Mouse (Mus musculus): ENCODE data around the gene Spsb2.
A peak's percentile ranks its signal among the peaks of the same experiment; 100 is the strongest.
"Not testable (repeated sequence)": the region's sequence is repeated elsewhere in the genome, so short reads cannot be mapped to it uniquely, and the experiment has no call there.

Gene Spsb2

DNA sequence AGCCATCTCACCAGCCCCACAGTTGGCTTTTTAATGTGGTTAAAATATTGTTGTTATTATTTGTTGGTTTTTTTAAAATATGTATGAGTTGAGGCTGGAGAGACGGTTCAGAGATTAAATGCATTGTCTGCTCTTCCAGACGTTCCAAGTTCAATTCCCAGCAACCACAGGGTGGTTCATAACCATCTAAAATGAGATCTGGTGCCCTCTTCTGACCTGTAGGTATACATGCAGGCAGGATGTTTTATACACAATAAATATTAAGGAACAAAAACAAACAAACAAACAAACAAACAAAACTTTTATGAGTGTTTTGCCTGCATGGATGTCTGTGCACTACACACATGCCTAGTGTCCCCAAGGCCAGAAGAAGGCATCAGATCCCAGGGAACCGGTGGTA is 5.4 kb upstream of the Spsb2 start:
- no peak for DNase-seq (ENCODE audit: low spot score)

DNA sequence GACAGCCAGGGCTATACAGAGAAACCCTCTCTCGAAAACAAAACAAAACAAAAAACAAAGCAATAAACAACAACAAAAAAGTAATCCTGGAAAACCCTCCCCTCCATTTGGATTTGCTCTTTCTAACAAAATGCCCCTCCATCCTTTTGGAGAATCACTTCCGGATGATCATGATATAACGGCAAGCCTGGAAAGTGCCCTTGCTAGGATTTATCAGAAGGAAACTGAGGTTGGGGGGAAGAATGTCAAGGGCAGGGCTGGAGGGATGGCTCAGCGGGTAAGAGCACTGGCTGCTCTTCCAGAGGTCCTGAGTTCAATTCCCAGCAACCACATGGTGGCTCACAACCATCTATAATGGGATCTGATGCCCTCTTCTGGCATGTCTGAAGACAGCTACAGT is 4.8 kb upstream of the Spsb2 start:
- not testable (repeated sequence) for DNase-seq (ENCODE audit: low spot score)

DNA sequence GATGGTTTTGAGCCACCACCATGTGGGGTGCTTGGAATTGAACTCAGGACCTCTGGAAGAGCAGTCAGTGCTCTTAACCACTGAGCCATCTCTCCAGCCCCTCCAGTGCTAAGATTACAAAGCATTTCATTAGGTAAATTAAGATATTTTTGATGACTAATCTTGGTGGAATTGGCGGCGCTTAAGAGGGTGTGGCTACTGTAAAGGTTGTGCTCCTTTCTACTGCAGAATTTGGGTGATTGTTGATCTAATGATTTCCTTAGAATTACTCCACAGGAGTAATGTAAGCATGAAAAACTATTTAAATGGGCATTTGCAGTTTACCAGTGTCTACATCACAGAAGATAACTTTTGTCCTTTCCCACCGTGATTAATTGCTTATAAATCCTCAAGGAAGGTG is 4.1 kb upstream of the Spsb2 start:
- no peak for DNase-seq (ENCODE audit: low spot score)

GRCm38 (mm10) chr6:124805341-124806321 is 2.8 kb upstream of the Spsb2 start:
- DNase-seq (ENCODE audit: low spot score) = peak; percentile 90

- DNase-seq (ENCODE audit: low spot score) = no peak
Observed at GRCm38 (mm10) chr6:124806446-124807140, 1.9 kb upstream of the Spsb2 start.

GRCm38 (mm10) chr6:124807366-124807765 is 1.1 kb upstream of the Spsb2 start:
- no peak for DNase-seq (ENCODE audit: low spot score)

DNA sequence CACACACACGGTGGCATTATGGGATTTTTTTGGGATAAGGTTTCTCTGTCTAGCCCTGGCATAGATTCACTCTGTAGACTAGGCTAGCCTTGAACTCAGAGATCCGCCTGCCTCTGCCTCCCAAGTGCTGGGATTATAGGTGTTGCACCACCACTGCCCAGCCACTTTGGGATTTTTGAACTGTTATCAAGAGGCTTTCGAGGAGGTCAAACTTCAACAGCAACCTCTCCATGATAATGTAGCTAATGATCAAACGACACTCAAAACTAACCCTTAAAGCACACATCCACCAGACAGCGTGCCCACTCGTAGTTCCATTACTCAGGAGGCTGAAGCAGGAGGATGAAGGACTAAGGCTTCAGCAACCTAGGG is 489 bp upstream of the Spsb2 start:
- DNase-seq (ENCODE audit: low spot score) = no peak

DNA sequence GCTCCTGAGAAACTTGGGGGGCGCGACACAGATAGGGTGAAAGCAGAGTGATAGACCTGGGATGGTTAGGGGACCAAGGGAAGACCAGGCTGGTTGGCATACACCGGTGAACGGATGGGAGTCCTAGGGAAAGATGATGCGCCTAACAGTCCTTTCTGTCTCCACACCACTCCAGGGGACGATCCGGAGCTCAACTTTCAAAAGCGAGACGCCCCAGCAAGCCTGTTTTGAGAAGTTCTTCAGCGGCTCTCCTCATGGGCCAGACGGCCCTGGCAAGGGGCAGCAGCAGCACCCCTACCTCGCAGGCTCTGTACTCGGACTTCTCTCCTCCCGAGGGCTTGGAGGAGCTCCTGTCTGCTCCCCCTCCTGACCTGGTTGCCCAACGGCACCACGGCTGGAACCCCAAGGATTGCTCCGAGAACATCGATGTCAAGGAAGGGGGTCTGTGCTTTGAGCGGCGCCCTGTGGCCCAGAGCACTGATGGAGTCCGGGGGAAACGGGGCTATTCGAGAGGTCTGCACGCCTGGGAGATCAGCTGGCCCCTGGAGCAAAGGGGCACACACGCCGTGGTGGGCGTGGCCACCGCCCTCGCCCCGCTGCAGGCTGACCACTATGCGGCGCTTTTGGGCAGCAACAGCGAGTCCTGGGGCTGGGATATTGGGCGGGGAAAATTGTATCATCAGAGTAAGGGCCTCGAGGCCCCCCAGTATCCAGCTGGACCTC is 752 bp downstream of the Spsb2 start:
- DNase-seq (ENCODE audit: low spot score) = no peak

DNA sequence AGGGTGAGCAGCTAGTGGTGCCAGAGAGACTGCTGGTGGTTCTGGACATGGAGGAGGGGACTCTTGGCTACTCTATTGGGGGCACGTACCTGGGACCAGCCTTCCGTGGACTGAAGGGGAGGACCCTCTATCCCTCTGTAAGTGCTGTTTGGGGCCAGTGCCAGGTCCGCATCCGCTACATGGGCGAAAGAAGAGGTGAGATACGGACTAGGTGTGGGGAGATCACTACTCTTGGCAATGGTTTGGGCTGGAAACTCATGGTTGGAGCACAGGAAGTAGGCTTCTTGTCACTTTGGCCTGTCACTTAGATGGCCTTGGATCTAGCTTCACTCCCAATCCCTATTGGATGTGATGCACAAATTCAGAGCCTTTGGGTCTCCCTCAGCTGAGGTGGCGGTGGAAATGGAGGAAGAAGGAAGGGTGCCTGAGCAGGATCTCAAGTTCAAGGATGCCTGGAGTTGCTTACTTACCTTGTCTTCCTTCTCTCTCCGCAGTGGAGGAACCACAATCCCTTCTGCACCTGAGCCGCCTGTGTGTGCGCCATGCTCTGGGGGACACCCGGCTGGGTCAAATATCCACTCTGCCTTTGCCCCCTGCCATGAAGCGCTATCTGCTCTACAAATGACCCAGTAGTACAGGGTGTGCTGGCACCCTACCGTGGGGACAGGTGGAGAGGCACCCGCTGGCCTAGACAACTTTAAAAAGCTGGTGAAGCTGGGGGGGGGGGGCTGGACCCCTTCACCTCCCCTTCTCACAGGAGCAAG is 1.5 kb downstream of the Spsb2 start:
- DNase-seq (ENCODE audit: low spot score) = no peak

DNA sequence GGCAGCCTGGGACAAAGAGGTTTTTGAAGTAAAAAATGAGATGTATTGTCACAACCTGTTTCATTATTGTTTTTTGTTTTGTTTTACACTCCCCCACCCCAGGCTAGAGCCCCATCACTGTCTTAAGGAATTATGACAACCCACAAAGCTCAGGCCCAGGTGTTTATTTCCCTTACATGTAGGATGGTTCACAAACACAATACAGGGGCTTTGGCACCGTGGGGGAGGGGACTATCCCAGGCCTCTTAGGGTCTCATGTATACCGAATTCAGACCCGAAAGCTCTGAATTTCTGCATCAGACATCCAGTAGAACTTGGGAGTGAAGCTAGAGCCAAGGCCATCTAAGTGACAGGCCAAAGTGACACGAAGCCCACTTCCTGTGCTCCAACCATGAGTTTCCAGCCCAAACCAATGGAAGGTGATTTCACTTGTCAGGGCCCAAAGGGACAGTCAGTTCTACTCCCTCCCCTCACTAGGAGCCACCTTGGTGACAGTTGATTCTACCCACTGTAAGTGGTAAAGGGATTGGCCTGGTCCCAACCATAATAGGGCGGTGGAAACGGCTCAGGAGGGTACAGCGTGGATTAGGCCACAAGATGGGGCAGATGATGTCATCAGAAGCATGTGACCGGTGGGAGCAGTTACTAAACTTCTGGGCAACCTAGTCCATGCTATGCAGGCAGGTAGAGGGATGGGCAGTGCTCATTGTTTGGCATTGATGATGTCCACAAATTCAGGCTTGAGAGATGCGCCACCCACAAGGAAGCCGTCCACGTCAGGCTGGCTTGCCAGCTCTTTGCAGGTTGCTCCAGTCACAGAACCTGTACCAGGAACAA is 2.3 kb downstream of the Spsb2 start:
- DNase-seq (ENCODE audit: low spot score) = not testable (repeated sequence)

- DNase-seq (ENCODE audit: low spot score) = no peak
Observed at GRCm38 (mm10) chr6:124811403-124811665, 2.9 kb downstream of the Spsb2 start.

- DNase-seq (ENCODE audit: low spot score) = no peak
Observed at GRCm38 (mm10) chr6:124811701-124812560, 3.5 kb downstream of the Spsb2 start.

- no peak for DNase-seq (ENCODE audit: low spot score)
Observed at GRCm38 (mm10) chr6:124812848-124813247, 4.4 kb downstream of the Spsb2 start.

GRCm38 (mm10) chr6:124813496-124813895 is 5.0 kb downstream of the Spsb2 start:
- DNase-seq (ENCODE audit: low spot score) = no peak

DNA sequence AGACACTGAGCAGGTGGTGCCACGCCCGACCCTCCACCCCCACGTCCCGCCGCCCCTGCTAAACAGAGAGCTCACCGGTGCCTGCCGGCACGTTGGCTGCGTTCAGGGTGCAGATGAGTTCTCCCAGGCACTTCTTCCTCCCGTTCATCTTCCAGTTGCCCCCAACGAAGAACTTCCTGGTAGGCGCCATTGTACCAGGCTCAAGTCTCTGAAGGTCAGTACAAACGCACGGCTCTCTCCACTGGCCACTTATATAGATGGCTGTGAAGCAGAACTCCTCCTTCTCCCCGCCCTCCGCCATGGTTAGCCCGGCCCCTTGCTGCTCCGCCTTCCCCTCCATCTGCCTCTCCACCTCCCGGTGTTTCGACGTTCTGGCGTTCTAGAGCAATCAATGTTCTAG is 5.5 kb downstream of the Spsb2 start, which contains the start of gene Tpi1:
Tpi1 (minus strand) TSS at position 364 of the 400 bp plus-strand sequence.
- peak; percentile 80 for DNase-seq (ENCODE audit: low spot score)

DNA sequence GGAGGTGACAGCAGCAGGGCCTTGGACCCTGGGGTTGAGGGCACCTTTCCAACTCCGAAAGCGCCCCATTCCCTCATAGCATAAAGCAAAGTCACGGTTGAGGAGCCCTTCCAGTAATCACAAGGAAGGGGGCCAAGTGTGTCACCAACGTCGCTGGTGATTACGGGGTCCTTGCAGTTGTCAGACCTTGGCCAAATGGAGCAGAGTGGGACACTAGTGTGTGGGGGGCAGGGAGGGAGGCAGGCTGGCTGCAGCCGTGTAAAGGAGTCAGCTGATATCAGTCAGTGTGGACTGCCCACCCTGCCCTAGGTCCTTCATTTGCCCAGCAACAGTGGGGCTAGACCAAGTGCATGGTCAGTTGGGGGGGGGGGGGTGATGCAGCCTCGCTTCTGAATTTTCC is 6.0 kb downstream of the Spsb2 start:
- DNase-seq (ENCODE audit: low spot score) = no peak

DNA sequence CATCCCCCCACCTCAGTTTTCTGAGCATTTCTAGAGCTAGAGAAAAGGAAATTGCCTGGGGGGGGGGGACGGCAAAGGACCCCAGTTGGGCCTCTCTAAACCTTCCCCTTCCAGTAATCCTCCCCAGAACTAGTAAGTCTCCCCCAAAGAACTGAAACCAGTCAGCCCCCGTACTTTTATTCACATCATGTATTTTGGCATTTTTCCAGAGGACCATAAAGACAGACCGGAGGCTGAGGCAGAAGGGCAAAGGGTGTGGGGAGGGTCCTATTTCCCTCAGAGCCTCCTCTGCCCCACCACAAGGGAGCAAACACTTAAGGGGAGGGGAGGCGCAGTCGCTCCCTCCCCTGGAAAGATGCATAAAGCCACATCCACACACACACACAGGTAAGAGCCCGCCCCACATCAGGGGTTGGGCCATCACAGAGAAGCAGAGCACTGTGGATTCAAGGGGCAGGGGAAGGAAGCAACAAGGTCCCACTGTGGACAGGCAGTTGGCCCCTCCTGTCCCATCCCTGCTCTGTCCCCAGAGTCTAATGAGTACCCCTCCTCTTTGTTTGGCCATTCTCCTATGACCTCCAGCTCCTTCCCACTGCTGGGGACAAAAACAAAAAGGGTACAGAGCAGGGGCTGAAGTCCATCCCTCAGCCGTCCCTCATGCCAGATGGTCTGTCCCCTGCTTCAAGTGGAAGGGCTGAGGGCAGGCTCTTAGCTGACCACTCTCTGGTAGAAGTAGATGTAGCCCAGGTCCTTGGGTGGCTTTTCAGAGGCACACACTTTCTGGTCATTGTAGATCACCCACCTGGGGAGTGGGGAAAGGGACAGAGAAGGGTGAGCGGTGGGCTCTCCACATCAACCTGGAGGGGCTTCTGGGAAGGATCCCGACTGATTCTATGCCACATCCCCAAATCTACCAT is 6.7 kb downstream of the Spsb2 start:
- DNase-seq (ENCODE audit: low spot score) = no peak

DNA sequence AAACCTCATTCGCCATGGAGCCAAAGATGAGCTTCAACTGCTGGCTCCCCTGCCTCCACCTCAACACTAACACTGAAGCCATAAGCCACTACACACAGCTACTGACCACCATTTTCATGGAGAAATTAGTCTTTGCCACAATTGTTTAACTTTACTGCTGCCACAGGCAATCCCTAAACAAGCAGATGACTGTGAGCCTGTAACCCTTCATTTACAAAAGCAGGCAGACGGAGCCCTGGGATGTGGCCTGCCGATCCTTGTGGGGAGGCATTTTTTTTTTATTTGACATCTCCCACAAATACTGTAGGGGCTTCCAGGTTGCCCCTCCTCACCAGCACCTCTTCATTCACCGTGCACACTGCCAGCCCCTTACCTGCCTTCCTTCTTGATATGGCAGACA is 8.2 kb downstream of the Spsb2 start:
- no peak for DNase-seq (ENCODE audit: low spot score)

DNA sequence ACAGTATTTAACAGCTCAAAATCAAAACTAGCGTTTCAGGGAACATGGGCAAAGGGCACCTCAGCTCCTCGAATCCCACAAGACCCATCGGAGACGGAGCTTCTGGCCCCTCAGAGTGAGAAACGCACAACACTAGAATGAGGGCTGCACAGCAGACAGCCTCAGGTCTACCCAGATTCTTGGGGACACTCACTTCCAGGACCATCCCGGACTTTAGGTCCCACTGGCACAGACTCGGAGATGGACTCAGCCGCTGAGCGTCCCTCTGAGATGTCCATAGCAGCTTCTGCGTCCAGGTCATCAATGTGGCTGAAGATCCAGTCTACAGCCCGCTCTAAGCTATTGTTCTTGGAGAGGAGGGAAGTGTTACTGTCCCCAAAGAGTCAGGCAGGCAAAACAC is 8.7 kb downstream of the Spsb2 start:
- DNase-seq (ENCODE audit: low spot score) = no peak

Measured in layer of hippocampus, adult 9-10 months (tissue).